Mouse (Mus musculus) fat pad, adult 2 months (tissue): ENCODE results near the gene Unkl.
"Not testable (repeated sequence)": the region's sequence is repeated elsewhere in the genome, so short reads cannot be mapped to it uniquely, and the experiment has no call there.

Experiments used
- DNase-seq: peaks from one replicate; pipeline ENCODE4 v3.0.0-alpha.2; 2011; ENCODE audit warnings: low read depth, low spot score; ENCODE audit errors: extremely low read depth

Unkl gene

GRCm38 (mm10) chr17:25219492-25220295, 31.5 kb downstream of the Unkl start:
- no peak for DNase-seq

GRCm38 (mm10) chr17:25220746-25221145, 32.5 kb downstream of the Unkl start:
- DNase-seq = no peak

DNA sequence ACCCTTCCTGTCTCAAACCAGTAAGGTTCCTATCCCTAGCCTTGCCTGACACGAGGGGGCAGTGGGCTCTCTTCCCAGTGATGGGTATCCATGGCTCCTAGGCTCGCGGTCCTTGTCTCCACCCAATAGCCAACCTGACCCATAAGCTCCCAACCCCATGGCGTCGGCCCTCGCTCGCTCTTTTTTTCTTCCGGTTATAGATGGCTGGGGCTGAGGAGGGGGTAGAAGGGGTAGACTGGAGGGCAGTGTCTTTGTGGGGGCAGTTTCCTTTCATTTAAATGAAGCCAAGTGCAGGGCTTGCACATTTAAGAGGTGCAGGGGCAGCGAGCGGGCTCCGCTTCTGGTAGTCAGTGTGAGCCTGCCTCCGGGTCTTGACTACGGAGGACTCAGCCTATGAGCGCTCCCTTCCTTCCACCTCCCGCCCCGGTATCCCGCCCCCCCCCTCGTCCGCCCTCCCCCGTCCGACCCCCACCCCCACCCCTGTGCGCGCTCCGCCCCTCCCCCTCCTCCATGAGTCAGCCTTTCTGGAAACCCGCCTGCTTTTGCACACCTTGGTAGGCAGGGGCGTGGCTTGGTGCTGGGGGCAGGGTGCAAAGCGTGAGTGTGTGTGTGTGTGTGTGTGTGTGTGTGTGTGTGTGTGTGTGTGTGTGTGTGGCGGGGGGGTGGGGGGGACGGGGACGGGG, 33.8 kb downstream of the Unkl start:
- DNase-seq = no peak

- not testable (repeated sequence) for DNase-seq
Measured at GRCm38 (mm10) chr17:25222504-25222940, 34.3 kb downstream of the Unkl start.

DNA sequence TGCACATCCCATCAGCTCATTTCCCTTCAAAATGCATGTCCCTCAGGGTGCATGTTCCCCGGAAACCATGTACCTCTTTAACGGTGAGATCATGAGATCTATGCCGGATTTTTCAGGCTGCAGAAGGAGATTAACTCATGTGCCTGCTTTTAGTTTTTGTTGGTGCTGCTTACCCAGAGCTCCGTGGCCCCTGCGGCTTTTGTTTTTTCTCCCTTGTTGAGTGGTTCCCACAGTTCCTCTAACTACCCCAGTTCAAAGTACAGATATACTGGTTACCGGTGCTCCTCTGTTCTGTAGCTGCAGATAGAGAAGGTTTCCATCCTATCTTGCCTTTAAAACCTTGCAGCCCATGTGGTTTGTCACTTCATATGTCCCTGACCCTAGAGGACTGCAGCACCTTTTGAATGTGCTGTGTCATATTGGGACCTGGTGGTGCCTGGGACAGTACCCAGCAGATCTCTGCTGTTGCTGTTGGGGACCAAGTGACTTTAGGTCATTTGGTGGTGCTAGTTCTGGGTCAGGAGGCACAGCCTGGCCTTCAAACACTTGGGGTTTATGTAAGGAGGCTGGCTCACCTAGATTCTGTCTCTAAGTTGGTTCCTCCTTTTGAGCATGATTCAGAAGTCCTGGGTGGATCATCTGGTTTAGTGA, 34.9 kb downstream of the Unkl start:
- DNase-seq = no peak

- DNase-seq = no peak
Measured at GRCm38 (mm10) chr17:25224586-25225222, 36.5 kb downstream of the Unkl start.

DNA sequence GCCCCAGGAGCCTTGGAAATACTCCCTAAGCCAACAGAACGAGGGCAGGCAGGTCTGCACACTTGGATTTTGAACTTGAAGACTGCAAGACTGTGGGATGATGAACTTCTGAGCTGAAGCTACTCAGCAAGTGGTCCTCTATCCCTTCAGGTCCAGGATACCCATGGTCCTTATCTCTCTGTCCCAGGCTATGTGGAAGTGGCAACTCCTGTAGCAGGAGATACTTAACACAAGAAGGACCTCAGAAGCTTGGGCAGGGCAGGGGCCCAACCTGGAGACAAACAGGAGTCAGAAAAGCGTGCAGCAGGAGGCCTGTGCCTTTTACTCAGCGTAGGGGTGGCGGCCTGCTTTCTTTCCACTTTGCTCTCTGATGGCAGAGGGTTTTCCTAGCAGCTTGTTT, 37.5 kb downstream of the Unkl start:
- no peak for DNase-seq

DNA sequence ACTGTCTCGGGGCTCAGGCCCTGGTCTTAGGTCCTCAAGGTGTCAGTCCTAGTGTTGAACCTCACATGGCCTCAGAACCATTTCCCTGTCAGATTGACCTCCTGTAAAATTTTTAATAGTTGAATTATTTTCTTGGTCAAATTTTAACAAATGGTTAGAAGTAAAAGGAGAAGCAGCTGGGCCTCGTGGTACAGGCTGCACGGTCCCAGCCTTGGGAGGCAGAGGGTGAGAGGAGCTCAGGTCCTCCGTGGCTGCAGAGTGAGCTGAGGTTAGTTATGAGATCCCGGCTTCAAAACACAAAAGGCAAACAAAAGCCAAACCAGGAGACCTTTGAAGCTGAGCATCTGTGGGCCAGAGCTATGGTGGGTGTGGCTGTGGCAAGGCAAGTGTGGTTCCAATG, 39.8 kb downstream of the Unkl start:
- DNase-seq = no peak

DNA sequence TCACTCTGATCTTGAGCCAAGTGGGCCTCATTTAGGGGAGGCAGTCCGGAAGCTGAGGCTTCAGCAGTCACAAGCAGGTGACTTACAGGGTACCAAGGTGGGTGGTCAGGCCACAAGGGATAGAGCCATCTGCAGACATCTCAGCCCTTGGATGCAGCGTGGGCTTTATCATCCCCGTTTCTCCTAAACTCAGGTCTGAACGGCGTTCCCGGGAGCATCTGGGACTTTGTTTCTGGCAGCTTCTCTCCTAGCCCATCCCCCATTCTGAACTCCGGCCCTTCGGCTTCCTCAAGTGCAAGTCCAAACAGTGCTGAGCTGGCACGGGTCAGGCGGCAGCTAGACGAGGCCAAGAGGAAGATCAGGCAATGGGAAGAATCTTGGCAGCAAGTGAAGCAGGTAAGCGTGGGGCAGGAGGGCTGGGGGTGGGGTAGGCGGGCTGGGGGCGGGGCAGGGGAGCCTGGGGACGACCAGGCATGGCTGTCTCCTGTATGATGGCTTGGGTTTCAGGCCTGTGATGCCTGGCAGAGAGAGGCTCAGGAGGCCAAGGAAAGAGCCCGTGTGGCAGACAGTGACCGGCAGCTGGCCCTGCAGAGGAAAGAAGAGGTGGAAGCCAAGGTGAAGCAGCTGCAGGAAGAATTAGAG, 41.9 kb downstream of the Unkl start:
- DNase-seq = not testable (repeated sequence)

DNA sequence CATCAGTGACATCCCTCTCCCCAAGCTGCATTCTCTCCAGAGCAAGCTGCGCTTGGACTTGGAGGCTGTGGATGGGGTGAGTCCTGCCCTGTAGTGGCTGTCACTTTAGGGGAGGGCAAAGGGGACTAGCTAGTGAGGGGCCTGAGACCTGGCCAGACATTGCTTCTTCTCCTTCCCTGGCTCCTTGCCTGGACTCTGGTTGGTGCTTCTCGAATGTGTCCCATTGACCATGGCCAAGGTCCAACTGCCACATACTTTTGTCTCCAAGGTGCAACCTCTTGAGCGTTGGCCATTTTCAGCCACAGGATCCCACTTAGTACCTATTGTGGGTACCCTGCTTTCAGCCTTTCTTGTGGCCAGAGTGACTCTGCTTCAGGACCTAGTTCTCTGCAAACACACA, 42.5 kb downstream of the Unkl start:
- DNase-seq = no peak

DNA sequence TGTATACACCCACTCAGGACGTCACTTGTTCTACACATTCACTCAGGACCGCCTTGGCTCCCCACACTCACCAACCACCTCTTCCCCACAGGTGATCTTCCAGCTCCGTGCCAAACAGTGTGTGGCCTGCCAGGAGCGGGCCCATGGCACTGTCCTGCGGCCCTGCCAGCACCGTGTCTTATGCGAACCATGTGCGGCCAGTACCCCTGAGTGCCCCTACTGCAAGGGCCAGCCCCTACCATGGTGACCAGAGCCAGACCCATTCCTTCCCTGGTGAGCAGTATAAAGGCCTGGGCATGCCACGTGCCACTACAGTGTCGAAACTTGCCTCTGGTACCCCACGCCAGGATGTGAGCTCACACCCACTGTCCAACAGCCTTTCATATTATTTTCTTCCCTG, 43.4 kb downstream of the Unkl start:
- DNase-seq = not testable (repeated sequence)

DNA sequence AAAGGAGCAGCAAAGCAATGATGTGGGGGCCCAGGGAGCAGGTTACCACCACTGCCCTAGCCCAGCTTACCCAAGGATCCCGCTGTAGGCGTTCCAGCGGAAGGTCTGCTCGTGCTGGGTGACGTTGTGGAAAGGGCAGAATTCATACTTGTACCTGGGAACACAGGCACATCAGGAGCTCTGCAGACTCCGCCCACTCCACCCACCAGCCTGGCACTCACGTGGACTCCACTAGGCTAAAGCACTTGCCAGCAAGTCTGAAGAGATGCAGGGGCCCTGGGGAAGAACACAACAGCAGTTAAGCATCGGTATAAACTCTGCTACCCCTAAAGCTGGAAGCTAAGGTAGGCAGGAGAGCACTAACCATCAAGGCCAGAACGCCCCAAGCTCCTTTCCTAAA, 47.4 kb downstream of the Unkl start:
- DNase-seq = no peak

- no peak for DNase-seq
Measured at GRCm38 (mm10) chr17:25239695-25240636, 51.8 kb downstream of the Unkl start, which contains the start of the genes Gnptg and Tsr3. Gene Gnptg, minus strand, starts transcription at chr17:25240124. Gene Tsr3, plus strand, starts transcription at chr17:25240170.

GRCm38 (mm10) chr17:25243131-25243780, 55.1 kb downstream of the Unkl start:
- no peak for DNase-seq

DNA sequence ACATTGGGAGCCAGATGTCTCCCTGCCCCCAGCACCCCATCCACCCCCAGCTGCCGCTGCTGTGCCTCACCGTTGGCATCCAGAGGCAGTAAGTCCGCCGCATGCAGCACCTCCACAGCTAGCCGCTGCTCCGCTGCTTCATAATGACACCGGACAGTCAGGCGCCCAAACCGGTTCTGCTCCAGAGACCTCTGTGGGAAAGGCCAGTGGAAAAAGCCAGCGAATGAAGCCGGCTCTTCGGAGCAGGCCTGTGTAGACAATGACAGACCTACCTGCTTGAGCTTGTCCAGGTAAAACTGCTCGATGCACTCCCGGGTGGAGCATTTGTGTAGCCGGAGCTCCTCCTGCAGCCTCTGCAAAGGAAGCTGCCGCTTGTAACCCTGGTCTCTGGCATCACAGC, 56.0 kb downstream of the Unkl start:
- DNase-seq = peak; percentile 46

DNA sequence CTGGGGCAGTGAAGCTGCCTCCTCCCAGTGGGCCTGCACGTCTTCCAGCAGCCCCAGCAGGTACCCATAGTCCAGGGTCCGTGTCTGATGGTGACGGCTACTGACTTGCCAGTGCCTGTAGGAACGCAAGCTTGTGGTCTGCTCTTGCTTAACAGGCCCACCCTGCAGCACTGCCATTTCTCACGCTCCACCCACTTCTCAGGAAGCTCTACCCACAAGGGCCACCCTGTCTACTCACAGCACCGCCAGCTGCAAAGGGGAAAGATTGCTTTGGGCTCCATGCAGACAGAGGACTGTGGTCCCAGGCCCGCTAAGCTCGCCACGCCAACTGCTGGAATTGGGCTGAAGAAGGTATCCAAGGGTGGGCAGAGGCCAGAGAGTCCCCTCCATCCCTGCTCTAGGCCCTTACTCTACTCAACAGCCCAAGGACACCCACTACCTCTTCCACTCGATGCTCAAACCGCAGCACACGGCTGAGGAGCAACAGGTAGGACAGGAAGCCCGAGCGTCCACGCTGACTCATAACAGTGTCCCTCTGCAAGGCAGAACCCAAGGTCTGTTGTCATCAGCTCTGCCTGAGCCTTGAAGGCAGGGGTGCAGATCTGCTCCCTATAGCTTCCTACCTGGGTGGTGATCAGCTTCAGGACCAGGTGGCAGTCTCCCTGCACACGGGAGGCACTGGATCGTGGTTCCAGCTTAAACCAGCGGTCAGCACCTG, 60.0 kb downstream of the Unkl start:
- no peak for DNase-seq

DNA sequence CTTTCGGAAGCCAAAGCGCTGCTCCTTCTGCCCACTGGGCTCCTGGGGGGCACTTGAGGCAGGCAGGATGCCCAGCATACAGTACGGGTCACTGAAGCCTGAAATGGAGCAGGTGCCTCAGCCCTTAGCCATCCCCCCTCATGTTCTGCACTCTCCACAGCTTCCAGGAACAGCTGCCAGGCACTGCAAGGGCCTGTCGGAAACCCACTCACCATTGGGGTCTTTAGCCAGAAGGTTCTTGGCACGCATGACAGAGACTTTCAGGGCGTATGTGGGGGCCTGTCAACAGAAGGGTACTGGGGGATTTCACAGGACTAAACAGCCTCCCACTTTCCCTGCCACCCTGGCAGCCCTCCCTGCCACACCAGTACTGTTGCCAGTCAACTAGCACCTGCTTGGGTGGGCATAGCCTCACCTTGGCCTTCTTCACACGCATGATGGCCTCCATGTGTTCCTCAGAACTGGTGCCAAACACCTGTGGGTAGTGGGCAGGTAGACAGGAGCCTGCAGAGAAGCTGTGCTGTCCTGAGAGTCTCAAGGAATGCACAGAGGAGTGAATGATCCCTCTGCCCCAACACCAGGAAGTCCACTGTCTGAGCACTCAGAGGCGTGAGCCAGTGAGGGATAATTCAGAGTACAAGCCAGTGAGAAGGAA, 62.1 kb downstream of the Unkl start:
- DNase-seq = no peak

DNA sequence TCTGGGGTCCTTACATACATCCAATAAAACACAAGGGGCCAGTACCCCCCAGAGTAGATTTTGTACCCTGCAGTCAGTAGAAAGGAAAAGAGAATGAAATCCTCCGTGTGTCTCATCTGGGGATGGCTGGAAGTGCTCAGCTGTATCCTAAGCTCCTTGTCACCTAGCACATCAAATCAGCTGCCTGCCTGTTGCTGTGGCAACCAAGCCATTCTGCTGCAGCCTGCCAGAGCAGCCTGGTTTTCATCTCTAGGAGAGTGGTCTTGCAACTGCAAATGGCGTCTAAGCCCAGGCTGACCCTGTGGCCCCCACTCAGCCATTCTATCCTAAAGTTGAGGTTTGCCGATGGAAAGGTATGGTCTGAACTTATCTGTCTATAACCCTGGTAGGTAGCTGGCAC, 64.4 kb downstream of the Unkl start:
- DNase-seq = no peak
